Mouse (Mus musculus): Measurements from ENCODE around the gene Glis2. TPM values are rescaled to one million over a fixed set of nuclear protein-coding genes. Genes with fewer than 3 reads are reported as not detected.

The Glis2 gene
- total RNA-seq, 2 experiments from 2014 or later = 41.4 to 45.9 TPM

GRCm38 (mm10) chr16:4655251-4655734 lies 60.8 kb downstream of the Glis2 start:
- DNase-seq (ENCODE audit: low spot score in 2 of 2) = peak in 1 of 2 experiments; percentile 45

GRCm38 (mm10) chr16:4655764-4656570 lies 61.5 kb downstream of the Glis2 start:
- DNase-seq (ENCODE audit: low spot score in 2 of 2) = peak in 1 of 2 experiments; percentile 43

DNA sequence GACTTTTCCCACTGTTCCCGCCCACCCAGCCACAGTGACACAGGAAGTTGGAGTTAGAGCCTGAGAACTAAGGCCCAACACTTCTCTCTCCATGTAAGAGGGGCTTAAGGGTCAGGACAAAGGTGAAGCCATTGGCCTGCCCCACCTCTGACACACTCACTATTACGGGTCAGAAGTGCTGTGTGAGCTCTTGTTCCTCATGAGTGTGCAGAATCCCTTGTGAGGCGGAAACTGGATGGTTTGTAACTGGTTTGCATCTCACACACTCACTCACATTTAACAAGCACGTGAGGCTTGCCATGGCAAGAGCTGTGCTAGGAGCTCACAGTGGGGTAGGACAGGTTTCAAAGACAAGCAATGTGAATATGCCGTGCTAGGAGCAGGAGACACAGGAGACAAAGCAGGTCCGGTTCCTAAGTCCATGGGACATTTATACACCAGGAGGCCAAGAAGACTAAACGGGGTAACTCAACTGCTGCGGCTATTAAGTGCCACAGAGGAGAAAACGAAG lies 62.1 kb downstream of the Glis2 start:
- no peak for DNase-seq (ENCODE audit: low spot score in 2 of 2)

- DNase-seq (ENCODE audit: low spot score in 2 of 2) = peak in 1 of 2 experiments; percentile 50
Measured at GRCm38 (mm10) chr16:4658781-4659245, 64.3 kb downstream of the Glis2 start.

GRCm38 (mm10) chr16:4659326-4659725 lies 64.8 kb downstream of the Glis2 start:
- DNase-seq (ENCODE audit: low spot score in 2 of 2) = no peak

GRCm38 (mm10) chr16:4661605-4662004 lies 67.1 kb downstream of the Glis2 start:
- no peak for DNase-seq (ENCODE audit: low spot score in 2 of 2)

DNA sequence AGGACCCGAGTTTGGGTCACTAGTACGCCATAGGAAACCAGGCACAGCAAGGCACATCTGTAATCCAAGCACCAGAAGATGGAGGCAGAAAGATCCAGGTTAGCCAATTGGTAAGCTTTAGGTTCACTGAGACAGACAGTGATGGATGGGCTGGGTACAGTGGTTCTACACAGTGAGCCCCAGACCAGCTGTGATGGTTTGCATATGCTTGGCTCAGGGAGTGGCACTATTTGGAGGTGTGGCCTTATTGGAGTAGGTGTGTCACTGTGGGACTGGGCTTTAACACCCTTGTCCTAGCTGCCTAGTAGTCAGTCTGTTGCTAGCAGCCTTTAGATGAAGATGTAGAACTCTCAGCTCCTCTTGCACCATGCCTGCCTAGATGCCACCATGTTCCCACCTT lies 69.3 kb downstream of the Glis2 start:
- no peak for DNase-seq (ENCODE audit: low spot score in 2 of 2)

DNA sequence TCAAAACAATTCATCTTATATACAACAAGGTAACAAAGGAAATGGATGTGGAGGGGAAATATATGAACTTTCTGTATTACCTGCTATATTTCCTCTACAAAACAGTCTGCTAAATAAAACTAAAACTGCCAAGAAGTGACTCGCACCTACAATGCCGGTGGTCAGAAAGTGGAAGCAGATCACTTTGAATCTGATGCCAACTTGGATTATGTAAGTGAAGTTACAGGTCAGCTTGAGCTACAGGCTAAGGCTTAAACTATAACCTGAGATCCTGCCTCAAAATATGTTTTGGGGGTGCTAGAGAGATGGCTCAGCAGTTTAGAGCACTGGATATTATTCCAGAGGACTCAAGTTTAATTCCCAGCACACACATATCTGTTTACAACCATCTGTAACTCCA lies 71.2 kb downstream of the Glis2 start:
- no peak for DNase-seq (ENCODE audit: low spot score in 2 of 2)

DNA sequence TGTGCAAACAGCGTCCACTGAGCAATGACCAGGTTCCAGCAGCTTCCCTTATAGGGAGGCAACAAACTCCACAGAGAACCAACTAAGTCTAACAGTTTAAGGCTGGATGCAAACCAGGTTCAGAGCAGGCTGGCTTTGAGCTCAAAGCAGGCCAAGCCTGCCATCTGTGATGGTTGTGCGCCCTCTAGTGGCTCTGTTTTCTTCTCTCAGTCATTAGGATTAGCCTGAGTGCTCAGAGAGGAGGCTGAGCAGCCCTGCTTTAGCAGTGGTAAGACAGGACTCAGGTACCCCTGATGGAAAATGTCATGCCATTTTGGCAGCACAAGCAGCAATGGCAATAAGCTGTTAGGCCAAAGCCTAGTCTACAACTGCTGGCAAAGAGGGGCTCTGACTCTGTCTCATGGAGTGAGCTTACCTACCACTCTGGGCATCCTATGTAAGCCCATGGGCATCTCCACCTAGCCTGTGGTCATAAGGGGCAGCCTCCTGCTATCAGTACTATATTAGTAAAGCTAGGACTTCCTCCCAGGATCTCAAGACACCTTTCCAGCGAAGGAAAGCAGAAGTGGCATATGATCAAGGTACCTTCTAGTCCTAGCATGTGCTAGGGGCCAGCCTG lies 72.8 kb downstream of the Glis2 start:
- DNase-seq (ENCODE audit: low spot score in 2 of 2) = peak; percentile 82 to 89

DNA sequence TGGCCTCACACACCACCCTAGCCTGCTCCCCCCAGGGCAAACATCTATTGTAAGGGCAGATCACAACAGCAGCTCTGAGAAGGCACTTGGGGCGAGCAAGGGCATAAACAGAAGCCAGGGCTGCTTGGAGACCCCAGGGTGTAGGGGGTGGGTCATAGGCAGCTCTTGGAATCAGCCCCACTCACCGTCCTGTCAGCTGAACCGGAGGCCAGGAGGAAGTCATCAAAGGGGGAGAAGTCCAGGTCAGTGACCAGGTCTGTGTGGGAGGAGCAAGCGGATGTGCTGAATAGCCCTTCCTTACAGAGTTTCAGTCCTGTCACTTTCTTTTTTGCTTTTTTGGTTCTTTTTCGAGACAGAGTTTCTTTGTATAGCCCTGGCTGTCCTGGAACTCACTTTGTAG lies 75.8 kb downstream of the Glis2 start:
- no peak for DNase-seq (ENCODE audit: low spot score in 2 of 2)

GRCm38 (mm10) chr16:4674091-4674490 lies 79.6 kb downstream of the Glis2 start:
- no peak for DNase-seq (ENCODE audit: low spot score in 2 of 2)

Other genes with a start within 250 kb of the Glis2 start
- gene Adcy9, start 174.2 kb upstream of the Glis2 start, total RNA-seq (2021) = 10 to 100 TPM; 18.1 to 19.3 TPM
- gene Srl, start 52.9 kb upstream of the Glis2 start, total RNA-seq (2021) = 1,000 to 10,000 TPM; 1,069 to 1,086 TPM
- 10 to 100 TPM; 10.5 to 11.6 TPM for gene Tfap4, start 34.9 kb upstream of the Glis2 start, total RNA-seq (2021)
- 10 to 100 TPM; 77.1 TPM for gene Pam16, start 30.3 kb downstream of the Glis2 start, total RNA-seq (2021)
- gene Vasn, start 45.2 kb downstream of the Glis2 start, total RNA-seq (2021) = 10 to 100 TPM; 11.7 to 15.1 TPM
- gene Dnaja3, start 45.3 kb downstream of the Glis2 start, total RNA-seq (2021) = 10 to 100 TPM; 61.8 to 62.1 TPM
- gene Coro7, start 85.1 kb downstream of the Glis2 start, total RNA-seq (2021) = 10 to 100 TPM; 27.3 to 28.5 TPM
- 10 to 100 TPM; 14.0 to 15.1 TPM for gene Nmral1, start 124.6 kb downstream of the Glis2 start, total RNA-seq (2021)
- 10 to 100 TPM; 54.3 to 56.2 TPM for gene Hmox2, start 131.6 kb downstream of the Glis2 start, total RNA-seq (2021)
- 100 to 1,000 TPM; 107 to 114 TPM for gene Cdip1, start 195.6 kb downstream of the Glis2 start, total RNA-seq (2021)
- gene 4930562C15Rik, start 240.7 kb downstream of the Glis2 start, total RNA-seq (2021) = not detected

All from gastrocnemius, postnatal 4 days (tissue).